Mouse (Mus musculus) kidney, postnatal 36 days (tissue): Measurements from ENCODE around the gene Smurf1.

ENCODE experiments used
- DNase-seq, 2 experiments: peaks; one replicate each; pipeline ENCODE4 v3.0.0; 2021 to 2022; ENCODE audit warnings: mixed read lengths in 2 of 2

The Smurf1 gene

GRCm38 (mm10) chr5:144913361-144913760 is 52.3 kb downstream of the Smurf1 start:
- no peak for DNase-seq

- DNase-seq: no peak
Observed at GRCm38 (mm10) chr5:144912519-144913310, 52.9 kb downstream of the Smurf1 start.

- no peak for DNase-seq
Observed at GRCm38 (mm10) chr5:144909521-144909920, 56.1 kb downstream of the Smurf1 start.

- peak in 1 of 2 experiments; percentile 14 for DNase-seq
Observed at GRCm38 (mm10) chr5:144907591-144907990, 58.1 kb downstream of the Smurf1 start.

GRCm38 (mm10) chr5:144904356-144905134 is 61.1 kb downstream of the Smurf1 start:
- no peak for DNase-seq

GRCm38 (mm10) chr5:144901791-144902190 is 63.9 kb downstream of the Smurf1 start:
- no peak for DNase-seq

GRCm38 (mm10) chr5:144901035-144901434 is 64.6 kb downstream of the Smurf1 start:
- no peak for DNase-seq

- DNase-seq: no peak
Observed at GRCm38 (mm10) chr5:144898448-144899052, 67.1 kb downstream of the Smurf1 start.

- DNase-seq: no peak
Observed at GRCm38 (mm10) chr5:144897881-144898280, 67.8 kb downstream of the Smurf1 start.

- DNase-seq: no peak
Observed at GRCm38 (mm10) chr5:144891276-144891675, 74.4 kb downstream of the Smurf1 start.

GRCm38 (mm10) chr5:144885968-144886650 is 79.5 kb downstream of the Smurf1 start:
- no peak for DNase-seq

- DNase-seq: peak; percentile 30 to 50
Observed at GRCm38 (mm10) chr5:144884629-144885217, 80.9 kb downstream of the Smurf1 start.

- DNase-seq: no peak
Observed at GRCm38 (mm10) chr5:144881670-144882399, 83.8 kb downstream of the Smurf1 start.

- DNase-seq: no peak
Observed at GRCm38 (mm10) chr5:144877021-144877420, 88.6 kb downstream of the Smurf1 start.

- DNase-seq: peak; percentile 48 to 88
Observed at GRCm38 (mm10) chr5:144875892-144876291, 89.8 kb downstream of the Smurf1 start.

GRCm38 (mm10) chr5:144875227-144875626 is 90.4 kb downstream of the Smurf1 start:
- DNase-seq: no peak

- DNase-seq: no peak
Observed at GRCm38 (mm10) chr5:144872867-144873266, 92.8 kb downstream of the Smurf1 start.

- DNase-seq: peak; percentile 24 to 43
Observed at GRCm38 (mm10) chr5:144872326-144872725, 93.3 kb downstream of the Smurf1 start.

- DNase-seq: peak in 1 of 2 experiments; percentile 47
Observed at GRCm38 (mm10) chr5:144871775-144872174, 93.9 kb downstream of the Smurf1 start.

- no peak for DNase-seq
Observed at GRCm38 (mm10) chr5:144870782-144871181, 94.9 kb downstream of the Smurf1 start.

- DNase-seq: no peak
Observed at GRCm38 (mm10) chr5:144869466-144869865, 96.2 kb downstream of the Smurf1 start.

- DNase-seq: peak in 1 of 2 experiments; percentile 52
Observed at GRCm38 (mm10) chr5:144866923-144867322, 98.7 kb downstream of the Smurf1 start.
